Mouse (Mus musculus): Measurements from ENCODE around the gene Htra1. TPM values are rescaled to one million over a fixed set of nuclear protein-coding genes. Genes with fewer than 3 reads are reported as not detected.

Gene Htra1
- polyA plus RNA-seq, 1 experiment from 2014 or later, result 59.7 TPM

DNA sequence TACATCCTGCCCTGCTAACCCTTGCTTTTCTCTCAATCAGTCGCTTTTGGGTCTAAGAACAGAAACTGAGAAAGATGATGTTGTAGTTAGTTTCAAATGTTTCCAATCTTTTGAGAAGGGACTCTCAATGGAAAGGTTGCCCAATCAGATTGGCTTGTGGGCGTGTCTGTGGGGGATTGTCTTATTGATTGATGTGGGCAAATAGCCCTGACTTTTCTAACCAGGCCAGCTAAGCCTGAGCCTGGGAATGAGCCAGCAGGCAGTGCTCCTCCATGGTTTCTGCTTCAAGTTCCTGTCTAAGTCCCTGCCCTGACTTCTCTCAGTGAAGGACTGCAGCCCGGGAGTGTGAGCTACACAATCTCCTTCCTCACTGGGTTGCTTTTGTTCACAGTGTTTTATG, 53.5 kb downstream of the Htra1 start:
- Histone ChIP-seq H3K9me3 (no peaks in the 10 kb centered on the region), H3K9ac (no peak overlapping the region), H3K4me2 (no peak overlapping the region), H3K4me1 (peaks cover 16% of the 10 kb centered on the region), H3K36me3 (no peaks in the 10 kb centered on the region), H3K27me3 (no peaks in the 10 kb centered on the region), H3K27ac (no peak overlapping the region), H3K4me3 (no peak overlapping the region)
- ATAC-seq (ENCODE audit: borderline replicate concordance, extremely low read depth, low FRiP score, low TSS enrichment), result no peak
- 63% methylated on average over 3 of the region's 3 CpGs for WGBS

DNA sequence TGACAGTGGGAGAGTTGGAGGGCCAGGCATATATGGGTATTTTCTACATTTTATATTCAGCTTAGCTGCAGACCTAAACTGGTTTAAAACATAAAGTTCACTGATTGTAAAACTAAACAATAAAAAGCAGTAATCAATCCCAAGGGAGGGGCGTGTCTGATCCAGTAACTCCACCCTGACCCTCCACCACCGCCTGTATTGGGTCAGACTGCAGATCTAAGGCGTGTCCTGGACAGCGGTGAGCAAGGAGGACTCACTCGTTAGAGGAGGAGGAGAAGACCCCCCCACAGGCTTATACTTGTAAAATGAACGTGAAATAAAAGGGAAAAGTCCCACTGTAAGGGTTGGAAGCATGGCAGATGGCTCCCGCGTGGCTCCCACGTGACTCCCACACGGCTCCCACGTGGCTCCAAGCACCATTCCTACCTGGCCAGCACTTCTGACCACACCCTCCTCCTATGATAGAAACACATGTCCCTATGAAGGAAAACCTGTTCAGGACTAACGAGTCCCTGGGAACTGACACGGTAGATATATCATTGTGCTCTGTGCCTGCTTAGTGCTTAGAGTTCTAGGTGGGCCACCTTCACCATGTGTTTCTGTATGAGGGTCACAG, 55.4 kb downstream of the Htra1 start:
- no peak overlapping the region for H3K9ac ChIP-seq
- no peak overlapping the region for H3K4me3 ChIP-seq
- H3K36me3 ChIP-seq, result no peaks in the 10 kb centered on the region
- H3K4me2 ChIP-seq, result no peak overlapping the region
- H3K27ac ChIP-seq, result no peak overlapping the region
- 79% methylated on average over 13 of the region's 13 CpGs for WGBS
- H3K27me3 ChIP-seq, result no peaks in the 10 kb centered on the region
- no peaks in the 10 kb centered on the region for H3K9me3 ChIP-seq
- no peak for ATAC-seq (ENCODE audit: borderline replicate concordance, extremely low read depth, low FRiP score, low TSS enrichment)
- H3K4me1 ChIP-seq, result peaks cover 11% of the 10 kb centered on the region

DNA sequence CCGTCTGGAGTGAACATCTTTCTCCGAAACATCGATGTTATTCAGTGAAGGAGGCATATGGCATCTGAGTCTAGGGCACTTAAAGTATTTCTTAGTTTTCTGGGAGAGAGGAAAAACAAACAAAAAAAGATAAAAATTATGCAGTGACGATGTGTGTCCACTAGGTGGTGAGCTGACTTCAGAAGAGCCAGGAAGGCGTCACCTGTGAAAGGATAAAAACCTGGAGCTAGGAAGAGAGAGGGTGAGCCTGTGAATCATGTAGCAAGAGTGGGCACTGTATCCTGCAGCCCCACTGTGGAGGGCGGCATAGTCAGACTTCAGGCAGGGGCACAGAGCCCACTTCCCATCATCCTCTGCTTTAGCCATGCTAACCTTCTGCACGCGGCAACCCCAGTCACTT, 58.0 kb downstream of the Htra1 start:
- Histone ChIP-seq H3K27me3 (no peaks in the 10 kb centered on the region), H3K4me2 (no peak overlapping the region), H3K4me3 (no peak overlapping the region), H3K4me1 (no peaks in the 10 kb centered on the region), H3K27ac (no peak overlapping the region), H3K9me3 (no peaks in the 10 kb centered on the region), H3K9ac (no peak overlapping the region), H3K36me3 (no peaks in the 10 kb centered on the region)
- 45% methylated on average over 8 of the region's 8 CpGs for WGBS
- no peak for ATAC-seq (ENCODE audit: borderline replicate concordance, extremely low read depth, low FRiP score, low TSS enrichment)

DNA sequence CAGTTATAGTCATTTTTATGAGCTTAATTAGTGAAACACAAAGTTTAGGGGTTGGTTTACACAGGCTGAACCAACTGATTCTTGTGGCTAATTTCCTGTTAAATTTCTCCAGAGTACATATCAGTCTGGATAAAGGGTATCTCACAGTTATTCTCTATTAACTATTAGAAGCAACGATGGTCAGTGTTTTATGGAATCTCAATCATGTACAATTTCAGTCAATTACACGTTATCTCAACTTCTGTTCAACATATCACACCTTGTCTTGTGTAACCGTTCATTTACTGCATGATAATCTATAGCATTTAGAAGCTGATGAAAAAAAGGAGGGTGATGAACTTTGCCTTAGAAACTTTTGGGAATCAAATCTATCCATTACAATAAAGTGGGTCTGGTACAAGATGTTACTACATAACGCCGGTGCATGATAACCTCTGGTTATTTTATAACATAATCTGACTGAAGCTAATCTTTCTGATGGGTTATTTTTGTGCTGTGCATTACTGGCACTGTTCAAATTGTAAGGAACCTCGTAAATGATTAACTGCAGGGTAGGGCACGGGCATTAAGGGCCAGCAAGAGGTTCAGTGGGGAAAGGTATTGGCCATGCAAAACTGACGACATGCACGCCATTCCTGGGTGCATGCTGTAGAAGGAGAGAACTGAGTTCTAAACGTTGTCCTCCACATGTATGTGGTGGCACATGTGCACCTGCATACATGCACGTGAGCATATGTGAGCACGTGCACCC, 66.2 kb downstream of the Htra1 start:
- no peaks in the 10 kb centered on the region for H3K9me3 ChIP-seq
- H3K9ac ChIP-seq, result no peak overlapping the region
- no peak for ATAC-seq (ENCODE audit: borderline replicate concordance, extremely low read depth, low FRiP score, low TSS enrichment)
- no peaks in the 10 kb centered on the region for H3K36me3 ChIP-seq
- no peaks in the 10 kb centered on the region for H3K27me3 ChIP-seq
- H3K4me1 ChIP-seq, result no peaks in the 10 kb centered on the region
- 71% methylated on average over 12 of the region's 12 CpGs for WGBS
- H3K4me2 ChIP-seq, result no peak overlapping the region
- H3K4me3 ChIP-seq, result no peak overlapping the region
- no peak overlapping the region for H3K27ac ChIP-seq

DNA sequence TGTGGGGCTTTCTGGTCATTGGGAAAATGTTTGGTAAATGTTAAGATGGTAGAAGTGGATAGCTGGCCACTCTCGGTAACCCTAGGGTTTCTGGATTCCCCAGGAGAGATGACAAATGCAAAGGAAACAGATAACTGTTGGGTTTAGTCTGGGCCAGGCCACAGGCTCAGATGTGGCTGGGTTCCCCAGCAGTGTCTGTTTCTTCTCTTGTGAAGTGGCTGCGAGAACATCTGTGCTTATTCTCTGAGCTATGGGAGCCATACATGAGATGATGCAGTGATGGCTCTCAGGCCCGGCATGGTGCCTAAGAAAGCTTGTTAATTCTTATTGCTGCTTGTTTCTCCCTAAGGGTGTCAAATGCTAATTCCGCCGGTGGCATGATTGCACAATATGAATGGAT, 68.2 kb downstream of the Htra1 start:
- H3K27ac ChIP-seq, result no peak overlapping the region
- H3K36me3 ChIP-seq, result no peaks in the 10 kb centered on the region
- ATAC-seq (ENCODE audit: borderline replicate concordance, extremely low read depth, low FRiP score, low TSS enrichment), result no peak
- no peak overlapping the region for H3K4me2 ChIP-seq
- WGBS, result 92% methylated on average over 5 of the region's 5 CpGs
- no peak overlapping the region for H3K4me3 ChIP-seq
- no peaks in the 10 kb centered on the region for H3K4me1 ChIP-seq
- H3K9me3 ChIP-seq, result no peaks in the 10 kb centered on the region
- no peaks in the 10 kb centered on the region for H3K27me3 ChIP-seq
- no peak overlapping the region for H3K9ac ChIP-seq

DNA sequence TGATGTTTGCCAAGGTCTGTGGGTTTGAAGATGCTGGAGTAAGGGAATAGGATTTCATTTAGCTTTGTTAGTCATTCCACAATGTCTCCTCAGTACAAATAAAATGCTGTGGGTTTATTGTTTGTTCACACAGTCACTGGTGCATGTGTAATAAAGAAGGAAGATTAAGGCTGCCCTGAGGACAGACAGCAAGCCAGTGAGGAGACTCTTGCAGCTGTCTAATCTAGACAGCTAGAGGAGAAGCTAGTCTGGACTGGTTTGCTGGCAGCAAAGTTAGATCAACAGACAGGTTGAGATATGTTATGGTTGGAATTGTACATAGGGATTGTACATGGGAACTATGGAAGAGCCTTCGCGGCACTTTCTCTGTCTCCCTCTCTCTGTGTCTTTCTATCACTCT, 71.3 kb downstream of the Htra1 start:
- no peaks in the 10 kb centered on the region for H3K4me1 ChIP-seq
- no peak overlapping the region for H3K9ac ChIP-seq
- no peak overlapping the region for H3K4me2 ChIP-seq
- WGBS, result 97% methylated on average over 2 of the region's 2 CpGs
- H3K36me3 ChIP-seq, result no peaks in the 10 kb centered on the region
- no peak for ATAC-seq (ENCODE audit: borderline replicate concordance, extremely low read depth, low FRiP score, low TSS enrichment)
- no peak overlapping the region for H3K4me3 ChIP-seq
- no peak overlapping the region for H3K27ac ChIP-seq
- no peaks in the 10 kb centered on the region for H3K27me3 ChIP-seq
- no peaks in the 10 kb centered on the region for H3K9me3 ChIP-seq

DNA sequence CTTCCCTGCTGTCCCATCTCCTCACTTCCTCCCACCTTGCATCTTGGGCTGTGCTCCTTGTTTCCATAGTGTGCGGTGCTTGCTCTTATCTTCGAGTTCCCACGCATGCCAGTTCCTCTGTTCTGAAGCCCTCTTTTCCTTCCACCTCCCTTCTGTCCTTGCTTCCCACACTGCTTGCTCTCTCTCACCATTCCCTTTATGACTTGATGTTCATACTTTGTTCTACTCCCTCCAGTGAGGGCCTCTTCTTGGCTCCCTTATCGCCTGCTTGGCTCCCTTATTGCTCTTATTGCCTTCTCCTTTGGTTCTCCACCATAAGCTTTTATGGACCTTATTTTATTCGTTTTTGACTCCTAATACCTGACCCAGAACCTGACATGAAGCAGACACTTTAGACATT, 73.3 kb downstream of the Htra1 start:
- no peaks in the 10 kb centered on the region for H3K9me3 ChIP-seq
- H3K4me2 ChIP-seq, result no peak overlapping the region
- H3K36me3 ChIP-seq, result no peaks in the 10 kb centered on the region
- no peaks in the 10 kb centered on the region for H3K4me1 ChIP-seq
- H3K27ac ChIP-seq, result no peak overlapping the region
- no peak overlapping the region for H3K4me3 ChIP-seq
- whole genome bisulfite sequencing, result 72% methylated on average over 5 of the region's 5 CpGs
- no peak for ATAC-seq (ENCODE audit: borderline replicate concordance, extremely low read depth, low FRiP score, low TSS enrichment)
- H3K9ac ChIP-seq, result no peak overlapping the region
- no peaks in the 10 kb centered on the region for H3K27me3 ChIP-seq

DNA sequence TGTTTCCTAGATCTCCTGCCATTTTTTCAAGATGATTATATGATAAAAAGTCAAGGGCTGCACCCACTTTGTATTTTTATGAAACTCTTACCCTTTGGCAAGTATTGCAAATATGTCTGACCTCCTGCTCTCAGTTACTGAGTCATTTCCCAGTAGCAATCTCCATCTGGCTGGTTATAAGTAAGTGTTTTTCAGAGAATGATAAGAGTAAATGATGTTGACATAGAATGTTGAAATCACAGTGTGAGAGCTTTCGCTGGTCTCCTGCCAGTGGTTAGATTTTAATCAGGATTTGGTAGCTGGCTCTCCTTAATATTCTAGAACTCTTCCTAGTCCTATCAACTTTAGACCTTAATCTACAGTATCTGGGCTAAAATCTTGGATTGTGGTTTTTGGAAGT, 76.0 kb downstream of the Htra1 start:
- ATAC-seq (ENCODE audit: borderline replicate concordance, extremely low read depth, low FRiP score, low TSS enrichment), result no peak
- Histone ChIP-seq H3K9ac (no peak overlapping the region), H3K4me2 (no peak overlapping the region), H3K27ac (peak overlapping the region; percentile 22; the same call in 1 of the 2 replicates), H3K4me3 (no peak overlapping the region), H3K27me3 (no peaks in the 10 kb centered on the region), H3K4me1 (no peaks in the 10 kb centered on the region), H3K36me3 (no peaks in the 10 kb centered on the region), H3K9me3 (no peaks in the 10 kb centered on the region)
- WGBS, result 36% methylated on average over 1 of the region's 1 CpGs

DNA sequence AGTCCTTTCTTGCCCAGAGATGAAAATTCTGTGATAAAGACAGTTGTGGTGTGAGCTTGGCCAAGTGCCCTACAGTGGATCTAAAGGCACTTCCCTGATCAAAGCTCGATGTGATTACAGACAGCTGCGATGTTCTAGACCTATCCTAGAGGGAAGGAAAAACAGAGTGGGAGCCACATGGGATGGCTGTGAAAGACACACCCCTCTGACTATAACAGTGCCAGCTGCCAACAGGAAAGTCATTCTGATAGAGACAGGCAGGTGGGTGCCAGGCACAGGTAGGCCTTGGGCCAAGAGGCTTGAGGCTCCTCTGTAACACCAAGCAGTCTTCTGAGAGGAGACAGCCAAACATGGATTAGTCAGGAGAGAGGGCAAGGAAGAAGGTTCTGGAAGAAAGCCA, 83.3 kb downstream of the Htra1 start:
- Histone ChIP-seq H3K36me3 (no peaks in the 10 kb centered on the region), H3K4me3 (no peak overlapping the region), H3K9ac (no peak overlapping the region), H3K27ac (no peak overlapping the region), H3K4me1 (no peaks in the 10 kb centered on the region), H3K9me3 (no peaks in the 10 kb centered on the region), H3K4me2 (no peak overlapping the region), H3K27me3 (no peaks in the 10 kb centered on the region)
- 74% methylated on average over 2 of the region's 2 CpGs for WGBS
- ATAC-seq (ENCODE audit: borderline replicate concordance, extremely low read depth, low FRiP score, low TSS enrichment), result no peak

DNA sequence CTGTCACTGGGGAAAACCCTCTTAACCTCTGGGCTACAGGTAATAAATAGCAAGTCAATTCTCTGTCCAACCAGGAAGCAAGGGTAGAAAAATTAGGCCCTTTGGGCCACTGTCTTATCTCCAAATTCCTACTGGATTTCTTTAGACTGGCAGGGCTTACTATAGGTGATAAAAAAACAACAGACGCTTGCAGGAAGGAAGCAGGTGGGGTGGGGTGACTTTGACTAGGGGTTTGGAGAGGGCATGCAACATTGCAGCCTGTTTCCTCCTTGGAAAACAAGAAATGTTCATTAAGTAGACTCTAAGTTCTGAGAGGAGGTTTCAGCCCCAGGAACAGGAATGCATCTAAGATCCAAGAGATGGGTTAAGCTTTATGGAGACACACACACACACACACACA, 88.9 kb downstream of the Htra1 start:
- 5% methylated on average over 1 of the region's 1 CpGs for WGBS

DNA sequence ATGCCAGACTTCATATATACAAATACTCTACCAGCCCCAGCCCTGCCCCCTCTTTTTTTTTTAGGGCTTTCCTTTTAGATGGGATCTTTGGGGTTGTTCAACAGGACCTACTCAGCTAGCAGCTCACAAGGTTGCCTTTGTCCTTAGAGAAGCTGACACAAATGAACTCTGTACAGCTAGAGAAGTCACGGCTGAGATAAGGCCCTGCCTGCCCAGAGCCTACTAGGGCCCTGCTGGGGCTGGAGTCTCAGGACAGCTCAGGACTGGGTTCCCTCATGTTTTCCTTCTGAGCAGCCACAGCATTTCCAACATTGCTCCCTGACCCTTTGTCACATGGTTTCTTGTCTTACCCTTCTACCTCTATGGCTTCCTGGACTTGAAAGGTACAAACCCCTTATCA, 91.6 kb downstream of the Htra1 start:
- Histone ChIP-seq H3K9me3 (no peaks in the 10 kb centered on the region), H3K36me3 (no peaks in the 10 kb centered on the region), H3K4me3 (no peak overlapping the region), H3K4me1 (no peaks in the 10 kb centered on the region), H3K4me2 (no peak overlapping the region), H3K27me3 (no peaks in the 10 kb centered on the region), H3K9ac (no peak overlapping the region), H3K27ac (no peak overlapping the region)
- ATAC-seq (ENCODE audit: borderline replicate concordance, extremely low read depth, low FRiP score, low TSS enrichment), result no peak
- WGBS, result 58% methylated on average over 1 of the region's 1 CpGs

More for the DNA sequence above, 88.9 kb downstream of the Htra1 start:
- Histone ChIP-seq H3K36me3 (no peaks in the 10 kb centered on the region), H3K9ac (no peak overlapping the region), H3K9me3 (no peaks in the 10 kb centered on the region), H3K4me2 (no peak overlapping the region), H3K27me3 (no peaks in the 10 kb centered on the region), H3K4me1 (no peaks in the 10 kb centered on the region), H3K27ac (no peak overlapping the region), H3K4me3 (no peak overlapping the region)
- ATAC-seq (ENCODE audit: borderline replicate concordance, extremely low read depth, low FRiP score, low TSS enrichment), result no peak

DNA sequence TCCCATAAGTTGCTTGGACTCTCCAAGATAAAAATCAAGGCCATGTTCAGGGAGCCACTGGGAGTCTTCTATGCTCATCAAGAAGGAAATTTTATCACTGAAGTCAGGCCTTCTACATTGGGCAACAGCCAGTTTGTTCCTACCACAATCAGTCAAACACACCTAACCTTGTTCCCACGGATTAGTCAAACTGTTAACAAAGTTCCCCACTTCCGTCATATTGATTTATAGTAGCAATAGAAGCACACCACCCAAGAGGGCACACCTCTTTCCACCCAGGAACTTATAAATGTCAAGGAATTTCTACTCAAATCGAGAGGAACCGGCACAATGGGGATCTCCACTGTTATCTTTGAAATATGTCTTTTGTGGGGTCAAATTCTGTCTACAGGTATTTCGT, 95.8 kb downstream of the Htra1 start, which contains the start of gene Dmbt1:
Dmbt1 (plus strand) TSS at position 299 of the 400 bp plus-strand sequence.
- Histone ChIP-seq H3K9me3 (no peaks in the 10 kb centered on the region), H3K4me1 (no peaks in the 10 kb centered on the region), H3K4me2 (no peak within 1 kb of the TSS), H3K9ac (no peak within 1 kb of the TSS), H3K27me3 (no peaks in the 10 kb centered on the region), H3K4me3 (no peak within 1 kb of the TSS), H3K27ac (no peak within 1 kb of the TSS), H3K36me3 (no peaks in the 10 kb centered on the region)
- no peak for ATAC-seq (ENCODE audit: borderline replicate concordance, extremely low read depth, low FRiP score, low TSS enrichment)
- WGBS, result 58% methylated on average over 5 of the region's 5 CpGs

Measured in lung, embryonic 15.5 days (tissue).